Mouse (Mus musculus) midbrain, embryonic 14.5 days (tissue): ENCODE results near the gene Pald1. TPM values are rescaled to one million over a fixed set of nuclear protein-coding genes. Genes with fewer than 3 reads are reported as not detected.
A peak's percentile ranks its signal among the peaks of the same experiment; 100 is the strongest.

Experiments
- ATAC-seq: fragments of 200-750 bp; cut with Nextera tagmentation; 2 replicates; pipeline ENCODE4 v1.8.0; 2017; ENCODE audit warnings: moderate number of reproducible peaks, moderate library complexity; ENCODE audit not compliant: low FRiP score, low TSS enrichment
- DNase-seq: peaks from one replicate; pipeline ENCODE4 v3.0.0-alpha.2; 2015
- H3K27ac ChIP-seq: fragments of 300-500 bp; sonication (generic); replicated peaks from 2 replicates; pipeline ENCODE4 v1.5.1; 2014; ENCODE audit warnings: mild to moderate bottlenecking, low read depth, low read length, moderate library complexity
- H3K27me3 ChIP-seq: fragments of 300-500 bp; sonication (generic); 2 replicates; pipeline ENCODE4 v1.6.1; 2014; ENCODE audit warnings: low read length, control low read depth, mixed read lengths; ENCODE audit not compliant: control insufficient read depth, insufficient read depth
- H3K36me3 ChIP-seq: fragments of 300-500 bp; sonication (generic); 2 replicates; pipeline ENCODE4 v1.6.1; 2014; ENCODE audit warnings: low read length, control low read depth; ENCODE audit not compliant: control insufficient read depth, insufficient read depth
- H3K4me1 ChIP-seq: fragments of 300-500 bp; sonication (generic); 2 replicates; pipeline ENCODE4 v1.6.1; 2014; ENCODE audit warnings: mild to moderate bottlenecking, antibody characterized with exemption, low read length, control low read depth; ENCODE audit not compliant: control insufficient read depth, insufficient read depth
- H3K4me2 ChIP-seq: fragments of 300-500 bp; sonication (generic); 2 replicates; pipeline ENCODE4 v1.6.1; 2014; ENCODE audit warnings: mild to moderate bottlenecking, low read length, moderate library complexity
- H3K4me3 ChIP-seq: fragments of 300-500 bp; sonication (generic); replicated peaks from 2 replicates; pipeline ENCODE4 v1.5.1; 2014; ENCODE audit warnings: low read depth, low read length
- H3K9ac ChIP-seq: fragments of 300-500 bp; sonication (generic); replicated peaks from 2 replicates; pipeline ENCODE4 v1.6.1; 2014; ENCODE audit warnings: mild to moderate bottlenecking, low read length, moderate library complexity
- H3K9me3 ChIP-seq: fragments of 300-500 bp; sonication (generic); 2 replicates; pipeline ENCODE4 v1.6.1; 2016; ENCODE audit warnings: low read length, control low read depth, mixed read lengths; ENCODE audit not compliant: control insufficient read depth
- WGBS: fragments of 180-500 bp; shearing (Covaris S2); extraction: QIAGEN DNeasy Blood & Tissue Kit; methylation state at CpG from one replicate; pipeline ENCODE4 v1.1.7; 2014; 5-methylcytosine and 5-hydroxymethylcytosine counted together
- polyA plus RNA-seq: library from polyadenylated mRNA; unstranded; fragments of >200 nt; fragmentation: Nextera tagmentation; extraction: Ambion mirVana; gene quantifications from 2 replicates; pipeline ENCODE4 v1.2.1, GENCODE M21; 2014

The Pald1 gene
- polyA plus RNA-seq, 1 experiment from 2014 or later, result 18.7 TPM

DNA sequence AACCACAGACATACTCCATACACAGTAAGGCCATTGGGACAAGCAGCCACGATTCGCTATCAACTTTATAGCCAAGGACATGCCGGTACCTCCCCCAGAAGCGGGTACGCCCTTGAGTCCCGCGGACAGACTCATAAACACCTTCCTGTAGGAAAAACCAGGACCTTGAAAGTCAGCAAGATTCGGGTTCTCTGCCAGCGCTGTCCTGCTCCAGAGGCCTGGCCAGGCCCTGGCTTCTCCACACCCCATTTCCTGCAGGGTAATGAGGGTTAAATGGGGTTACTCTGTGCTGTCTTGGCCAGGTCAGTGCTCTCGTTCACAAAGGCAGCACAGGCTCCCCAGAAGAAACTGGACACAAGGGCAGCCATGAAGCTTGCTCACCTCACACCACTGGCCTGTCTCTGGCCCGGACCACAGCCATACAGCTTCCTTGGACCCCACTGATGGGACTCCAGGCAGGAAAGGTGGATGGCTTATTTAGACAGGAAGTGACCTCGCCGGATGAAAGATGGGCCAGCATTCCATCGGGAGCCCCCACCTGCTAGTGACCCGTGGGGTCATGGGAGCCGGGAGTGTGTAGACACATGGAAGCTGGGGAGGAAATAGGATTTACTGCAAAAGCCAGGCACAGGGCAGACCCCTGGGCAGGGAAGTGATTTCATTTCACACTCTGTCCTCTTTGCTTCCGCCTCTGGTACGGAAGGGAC is 12.9 kb downstream of the Pald1 start:
- no peak for DNase-seq
- 0 out of 2 replicates have a peak overlapping the region, but pooled peaks have one; percentile 13 for H3K27ac ChIP-seq

DNA sequence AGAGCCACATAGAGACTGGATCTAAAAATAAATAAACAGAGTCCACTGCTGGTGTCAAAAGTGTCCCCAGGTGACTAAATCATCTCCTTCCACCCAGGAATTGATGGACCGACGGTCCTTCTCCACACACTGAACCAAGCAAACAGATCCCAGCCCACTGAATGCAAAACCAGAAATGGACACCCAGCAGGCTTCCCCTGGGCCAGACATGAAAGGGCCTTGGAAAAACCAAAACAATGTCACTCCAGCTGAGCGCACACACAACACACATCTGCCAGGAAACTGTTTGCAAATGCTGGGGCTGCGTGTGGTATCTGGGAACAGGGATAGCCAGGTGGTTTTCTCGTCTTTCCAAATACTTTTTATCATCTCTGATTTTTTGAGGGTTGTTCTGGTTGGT is 13.6 kb downstream of the Pald1 start:
- Histone ChIP-seq H3K4me1 (no peaks in the 10 kb centered on the region), H3K9ac (no peak overlapping the region), H3K27me3 (no peaks in the 10 kb centered on the region), H3K4me2 (no peak overlapping the region), H3K9me3 (no peaks in the 10 kb centered on the region), H3K36me3 (no peaks in the 10 kb centered on the region), H3K4me3 (no peak overlapping the region), H3K27ac (no peak overlapping the region)
- WGBS, result 56% methylated on average over 5 of the region's 5 CpGs
- ATAC-seq, result no peak
- DNase-seq, result no peak

More for the DNA sequence above, 12.9 kb downstream of the Pald1 start:
- Histone ChIP-seq H3K9me3 (no peaks in the 10 kb centered on the region), H3K4me1 (no peaks in the 10 kb centered on the region), H3K27me3 (no peaks in the 10 kb centered on the region), H3K9ac (no peak overlapping the region), H3K4me3 (no peak overlapping the region), H3K36me3 (no peaks in the 10 kb centered on the region), H3K4me2 (no peak overlapping the region)
- WGBS, result 81% methylated on average over 18 of the region's 18 CpGs
- ATAC-seq, result no peak

DNA sequence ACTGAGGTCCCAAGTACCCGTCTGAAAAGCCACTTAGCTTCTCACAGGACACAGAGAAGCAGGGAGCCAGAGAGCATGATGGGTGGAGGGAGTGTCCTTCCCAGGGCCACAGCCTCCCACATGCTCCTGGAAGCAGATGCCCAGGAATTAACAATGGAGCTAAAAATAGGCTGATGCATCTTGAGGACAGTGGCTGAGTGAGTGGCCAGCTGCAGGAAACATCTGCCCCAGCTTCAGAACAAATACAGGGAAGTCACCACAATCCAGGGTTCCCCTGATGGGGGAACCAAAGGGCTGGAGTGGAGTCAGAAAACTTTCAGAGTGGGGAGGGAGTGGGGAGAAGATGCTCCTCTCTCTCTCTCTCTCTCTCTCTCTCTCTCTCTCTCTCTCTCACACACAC is 17.4 kb downstream of the Pald1 start:
- 62% methylated on average over 1 of the region's 1 CpGs for WGBS
- ATAC-seq, result no peak
- Histone ChIP-seq H3K4me1 (no peaks in the 10 kb centered on the region), H3K36me3 (no peaks in the 10 kb centered on the region), H3K9me3 (no peaks in the 10 kb centered on the region), H3K27me3 (no peaks in the 10 kb centered on the region), H3K4me2 (no peak overlapping the region), H3K4me3 (no peak overlapping the region), H3K27ac (no peak overlapping the region), H3K9ac (no peak overlapping the region)
- DNase-seq, result no peak

DNA sequence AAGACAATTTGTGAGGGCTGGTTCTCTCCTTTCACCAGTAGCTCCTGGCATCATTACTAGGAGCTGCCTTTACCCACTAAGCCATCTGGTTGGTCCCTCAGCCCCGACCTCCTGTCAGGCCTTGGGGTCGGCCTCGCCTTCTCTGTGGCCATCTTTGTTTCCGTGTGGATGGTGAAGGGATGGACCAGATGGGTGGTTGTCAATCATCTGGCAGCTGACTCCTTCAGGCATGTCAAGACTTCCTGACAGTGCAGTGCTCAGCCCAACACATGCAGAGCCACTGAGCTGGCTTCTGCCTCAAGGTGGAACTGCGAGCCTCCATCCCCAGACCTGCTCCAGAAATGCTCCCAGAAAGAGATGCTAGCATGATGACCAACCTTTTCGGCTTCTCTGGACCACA is 18.9 kb downstream of the Pald1 start:
- Histone ChIP-seq H3K36me3 (no peaks in the 10 kb centered on the region), H3K4me3 (no peak overlapping the region), H3K27ac (no peak overlapping the region), H3K9me3 (no peaks in the 10 kb centered on the region), H3K4me1 (no peaks in the 10 kb centered on the region), H3K27me3 (no peaks in the 10 kb centered on the region), H3K9ac (no peak overlapping the region), H3K4me2 (no peak overlapping the region)
- no peak for DNase-seq
- 96% methylated on average over 6 of the region's 6 CpGs for WGBS
- no peak for ATAC-seq

DNA sequence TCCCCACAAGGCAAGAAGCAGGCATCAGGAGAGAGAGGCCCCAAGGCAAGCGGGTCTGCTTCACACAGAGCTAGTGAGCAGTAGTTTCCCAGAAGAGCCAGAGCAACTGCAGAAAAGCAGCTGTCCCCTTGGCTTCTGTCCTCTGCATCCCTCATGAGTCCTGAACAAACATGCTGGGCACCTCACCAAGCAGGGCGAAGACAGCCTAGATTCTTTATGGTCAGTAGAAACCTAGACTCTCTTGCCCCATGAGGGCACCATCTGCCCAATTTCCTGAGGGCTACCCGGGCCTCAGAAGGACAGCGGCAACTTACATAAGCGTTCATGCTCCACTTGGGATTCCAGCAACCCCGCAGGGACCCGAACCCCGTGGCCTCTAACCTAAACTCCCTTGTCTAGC is 20.3 kb downstream of the Pald1 start:
- H3K27ac ChIP-seq, result no peak overlapping the region
- WGBS, result 84% methylated on average over 8 of the region's 8 CpGs
- H3K36me3 ChIP-seq, result no peaks in the 10 kb centered on the region
- no peak for DNase-seq
- ATAC-seq, result no peak
- no peaks in the 10 kb centered on the region for H3K9me3 ChIP-seq
- no peaks in the 10 kb centered on the region for H3K27me3 ChIP-seq
- no peak overlapping the region for H3K4me2 ChIP-seq
- no peaks in the 10 kb centered on the region for H3K4me1 ChIP-seq
- H3K9ac ChIP-seq, result no peak overlapping the region
- no peak overlapping the region for H3K4me3 ChIP-seq

DNA sequence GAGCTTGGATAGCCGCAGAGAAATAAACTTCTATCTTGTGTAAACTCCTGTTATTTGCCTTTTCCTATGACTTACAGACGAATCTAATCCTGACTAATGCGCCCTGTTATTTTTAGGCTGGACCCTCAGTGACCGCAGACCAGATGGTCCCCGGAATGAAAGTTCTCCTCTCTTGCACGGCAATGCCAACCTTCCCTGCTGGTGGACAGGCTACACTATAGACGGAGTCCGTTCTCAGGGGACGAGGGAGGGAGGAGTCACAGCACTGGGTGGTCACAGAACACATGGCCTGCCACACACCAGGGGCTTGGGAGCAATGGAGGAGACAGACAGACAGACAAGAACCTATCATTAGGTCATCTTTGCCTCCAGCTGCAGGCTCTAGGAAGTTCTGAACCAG is 20.8 kb downstream of the Pald1 start:
- ATAC-seq (no peak), DNase-seq (no peak)
- Histone ChIP-seq H3K36me3 (no peaks in the 10 kb centered on the region), H3K9me3 (no peaks in the 10 kb centered on the region), H3K4me1 (no peaks in the 10 kb centered on the region), H3K4me3 (no peak overlapping the region), H3K27me3 (no peaks in the 10 kb centered on the region), H3K27ac (no peak overlapping the region), H3K4me2 (no peak overlapping the region), H3K9ac (no peak overlapping the region)
- WGBS, result 83% methylated on average over 9 of the region's 9 CpGs

DNA sequence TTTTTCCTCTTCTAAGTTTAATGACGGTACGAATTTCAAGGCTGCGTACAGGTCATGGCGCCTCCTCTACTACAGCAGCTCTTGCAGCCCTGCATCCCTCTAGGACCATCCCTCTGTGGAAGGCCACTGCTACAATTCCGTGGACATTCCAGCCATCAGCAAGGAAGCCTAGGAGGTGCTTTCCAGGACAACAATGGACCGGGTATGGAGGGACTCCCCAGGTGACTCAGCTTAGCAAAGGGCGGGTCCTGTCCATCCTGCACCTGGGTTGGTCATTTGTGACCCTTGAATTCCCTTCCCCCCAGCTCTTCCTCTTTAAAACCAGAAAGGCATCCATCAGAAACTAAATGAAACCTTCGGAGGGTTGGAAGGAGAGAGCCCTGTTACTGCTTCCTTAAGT is 22.7 kb downstream of the Pald1 start:
- H3K4me3 ChIP-seq, result no peak overlapping the region
- no peaks in the 10 kb centered on the region for H3K9me3 ChIP-seq
- WGBS, result 95% methylated on average over 8 of the region's 8 CpGs
- no peak for ATAC-seq
- DNase-seq, result no peak
- no peaks in the 10 kb centered on the region for H3K27me3 ChIP-seq
- no peak overlapping the region for H3K27ac ChIP-seq
- no peaks in the 10 kb centered on the region for H3K4me1 ChIP-seq
- H3K9ac ChIP-seq, result no peak overlapping the region
- H3K36me3 ChIP-seq, result no peaks in the 10 kb centered on the region
- no peak overlapping the region for H3K4me2 ChIP-seq

DNA sequence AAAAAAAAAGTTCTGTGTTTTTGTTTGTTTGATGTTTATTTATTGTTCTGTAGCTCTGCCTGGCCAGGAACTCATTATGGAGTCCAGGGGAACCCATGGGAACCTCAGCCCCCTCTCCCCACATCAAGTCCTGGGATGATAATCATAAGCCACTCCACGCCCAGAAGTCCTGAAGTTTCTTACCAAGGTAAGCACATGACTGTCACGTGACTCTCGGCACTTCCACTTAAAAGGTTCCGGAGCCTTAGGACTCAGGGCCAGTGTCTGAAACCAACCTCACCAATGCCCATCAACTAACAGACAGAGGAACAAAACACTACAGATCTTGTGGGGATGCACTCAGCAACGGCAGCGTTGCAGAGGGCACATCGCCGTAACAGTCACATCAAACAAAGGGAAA is 23.9 kb downstream of the Pald1 start:
- no peak for ATAC-seq
- no peaks in the 10 kb centered on the region for H3K4me1 ChIP-seq
- DNase-seq, result no peak
- H3K9ac ChIP-seq, result no peak overlapping the region
- H3K4me2 ChIP-seq, result no peak overlapping the region
- no peak overlapping the region for H3K4me3 ChIP-seq
- H3K27me3 ChIP-seq, result no peaks in the 10 kb centered on the region
- no peaks in the 10 kb centered on the region for H3K36me3 ChIP-seq
- 95% methylated on average over 8 of the region's 8 CpGs for WGBS
- H3K27ac ChIP-seq, result no peak overlapping the region
- no peaks in the 10 kb centered on the region for H3K9me3 ChIP-seq

DNA sequence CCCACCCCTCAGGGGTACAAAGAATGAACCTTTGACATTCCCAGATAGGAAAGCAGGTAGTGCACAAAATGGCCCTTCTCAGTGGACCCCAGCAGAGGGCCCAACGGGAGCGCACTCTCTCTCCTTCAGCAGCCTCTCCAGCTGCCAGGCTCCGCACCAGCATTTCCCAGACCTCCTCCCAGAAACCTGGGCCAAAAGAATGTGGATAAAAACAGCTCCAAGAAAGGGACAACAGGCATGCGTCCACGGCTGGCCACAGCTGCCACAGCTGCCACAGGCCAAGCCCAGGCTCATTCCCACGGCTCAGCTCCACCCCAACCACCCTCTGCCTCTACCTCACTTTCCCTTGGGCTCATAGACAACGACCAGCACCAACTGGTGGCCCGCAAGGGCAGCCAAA is 25.7 kb downstream of the Pald1 start:
- 62% methylated on average over 8 of the region's 8 CpGs for WGBS
- H3K4me2 ChIP-seq, result no peak overlapping the region
- ATAC-seq (no peak), DNase-seq (no peak)
- no peak overlapping the region for H3K4me3 ChIP-seq
- no peaks in the 10 kb centered on the region for H3K36me3 ChIP-seq
- H3K27me3 ChIP-seq, result no peaks in the 10 kb centered on the region
- no peak overlapping the region for H3K27ac ChIP-seq
- no peaks in the 10 kb centered on the region for H3K9me3 ChIP-seq
- no peaks in the 10 kb centered on the region for H3K4me1 ChIP-seq
- no peak overlapping the region for H3K9ac ChIP-seq
